In the genomic region with DNA sequence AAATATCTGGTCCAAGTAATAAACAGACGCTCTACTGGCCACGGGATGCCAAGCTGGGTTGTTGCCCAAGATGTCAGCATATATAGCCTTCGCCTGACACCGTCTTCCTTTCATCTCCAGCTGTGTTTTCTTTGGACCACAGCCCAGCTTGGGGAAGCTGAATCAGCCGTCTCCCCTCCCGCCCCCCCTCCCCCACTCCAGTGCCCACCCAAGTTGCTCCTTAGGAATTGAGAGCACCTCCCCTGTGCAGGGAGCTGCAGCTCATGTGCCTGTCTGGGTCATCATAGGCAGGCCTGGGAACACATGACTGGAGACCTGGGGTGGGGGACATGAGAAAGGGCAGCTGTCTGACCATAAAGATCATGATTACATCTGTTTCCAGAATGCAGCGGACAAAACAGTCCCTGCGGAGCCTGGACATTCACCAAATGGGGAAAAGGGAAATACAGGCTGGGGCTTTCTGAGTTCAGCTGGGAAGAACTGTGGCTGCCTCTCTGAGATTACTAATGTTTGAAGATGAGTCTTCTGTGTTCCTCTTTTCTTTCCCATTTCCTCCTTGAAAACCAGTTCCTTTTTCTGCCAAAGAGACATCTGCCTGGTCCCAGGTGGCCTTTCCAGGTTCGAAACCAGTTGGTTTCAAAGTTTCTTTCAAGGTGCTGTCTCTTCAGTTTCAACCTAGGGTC, we compare ENCODE assay signal across 9 mouse cellular contexts. TPM values are rescaled to one million over a fixed set of nuclear protein-coding genes. Genes with fewer than 3 reads are reported as not detected.
DNase-seq lines count a peak whose midpoint lies in the region; ATAC-seq and TF ChIP-seq lines count a peak whose summit lies in the region.
"Had no signal": no experiment of that assay in that cellular context is flagged by ENCODE, and none has a peak within 500 bp of the region (broad histone marks: within the 10 kb centered on the region; RNA-seq: fewer than 3 reads in every experiment).

No protein-coding gene starts in this region.

- peak overlapping the region; percentile 33; the same call in 1 of the 2 replicates for H3K27ac ChIP-seq in embryonic facial prominence, embryonic 14.5 days (replicated peaks; ENCODE audit: low read depth, low read length)
- peak overlapping the region; percentile 89 for H3K27ac ChIP-seq in lung, postnatal 0 days (ENCODE audit: low read length)

- H3K4me1 ChIP-seq in E14TG2a.4 (replicated peaks; ENCODE audit: low read depth, low read length): peaks cover 84% of the 10 kb centered on the region
- H3K4me1 ChIP-seq in embryonic facial prominence, embryonic 14.5 days (ENCODE audit: control insufficient read depth, insufficient read depth, low read length): peaks cover 12% of the 10 kb centered on the region
- peaks cover 23% of the 10 kb centered on the region; the same call in 1 of the 2 replicates for H3K4me1 ChIP-seq in lung, postnatal 0 days (ENCODE audit: insufficient read depth, low read depth, low read length)

- no peak for TF ChIP-seq CTCF in E14TG2a.4 (conservative IDR thresholded peaks at IDR 0.05; ENCODE audit: low read length)
- TF ChIP-seq CTCF in lung, postnatal 0 days (IDR thresholded peaks at IDR 0.05): no peak

- peak; percentile 79 to 87 for DNase-seq in cerebellum, postnatal 10 days
- DNase-seq in cerebellum, adult 9-10 months: no peak
- DNase-seq in embryonic facial prominence, embryonic 14.5 days (ENCODE audit: low spot score): peak; percentile 87
- DNase-seq in heart, postnatal 14 days: peak; percentile 67 to 84
- peak; percentile 94 for DNase-seq in lung, postnatal 0 days (ENCODE audit: low spot score)
- DNase-seq in spleen, postnatal 4 days (ENCODE audit: low spot score in 2 of 2): no peak

- peak; percentile 67 for ATAC-seq in embryonic facial prominence, embryonic 14.5 days (ENCODE audit: low read depth)
- ATAC-seq in lung, postnatal 0 days: peak; percentile 80
- no peak for ATAC-seq in activated CD4-positive, CD25-positive, alpha-beta regulatory T cell, adult 4 months

- no peaks in the 10 kb centered on the region for H3K36me3 ChIP-seq in E14TG2a.4 (ENCODE audit: insufficient read depth, low read length)
- H3K36me3 ChIP-seq in embryonic facial prominence, embryonic 14.5 days (ENCODE audit: control insufficient read depth, insufficient read depth, low read length): no peaks in the 10 kb centered on the region
- H3K36me3 ChIP-seq in lung, postnatal 0 days (ENCODE audit: insufficient read depth, low read length): no peaks in the 10 kb centered on the region

- no peak overlapping the region for H3K4me2 ChIP-seq in embryonic facial prominence, embryonic 14.5 days (ENCODE audit: low read depth, low read length)
- H3K4me2 ChIP-seq in lung, postnatal 0 days (replicated peaks; ENCODE audit: low read depth, low read length): no peak overlapping the region

- intact Hi-C loops in heart, postnatal 14 days (cut with DNase I): no loop called here

- H3K9me3 ChIP-seq in E14TG2a.4 (ENCODE audit: low read length): peaks cover 4% of the 10 kb centered on the region
- H3K9me3 ChIP-seq in embryonic facial prominence, embryonic 14.5 days (ENCODE audit: control insufficient read depth, low read length): no peaks in the 10 kb centered on the region
- no peaks in the 10 kb centered on the region for H3K9me3 ChIP-seq in lung, postnatal 0 days (ENCODE audit: low read length)

- H3K4me3 ChIP-seq in E14TG2a.4 (replicated peaks; ENCODE audit: low read length): peak overlapping the region; percentile 52
- H3K4me3 ChIP-seq in embryonic facial prominence, embryonic 14.5 days (ENCODE audit: low read depth, low read length): no peak overlapping the region
- H3K4me3 ChIP-seq in lung, postnatal 0 days (ENCODE audit: low read depth, low read length): no peak overlapping the region

- 33% methylated on average over 8 of the region's 9 CpGs for WGBS in embryonic facial prominence, embryonic 14.5 days
- 13% methylated on average over 9 of the region's 9 CpGs for whole genome bisulfite sequencing in lung, postnatal 0 days

- H3K27me3 ChIP-seq in E14TG2a.4 (ENCODE audit: insufficient read depth, low read length): no peaks in the 10 kb centered on the region
- H3K27me3 ChIP-seq in embryonic facial prominence, embryonic 14.5 days (replicated peaks; ENCODE audit: control insufficient read depth, insufficient read depth, low read length): peaks cover 4% of the 10 kb centered on the region; the same call in 1 of the 2 replicates
- H3K27me3 ChIP-seq in lung, postnatal 0 days (replicated peaks; ENCODE audit: insufficient read depth, low read length): no peaks in the 10 kb centered on the region

- peak; percentile 64 for TF ChIP-seq EP300 in lung, postnatal 0 days (IDR thresholded peaks at IDR 0.05)

- no peak overlapping the region for H3K9ac ChIP-seq in embryonic facial prominence, embryonic 14.5 days (ENCODE audit: low read depth, low read length)
- H3K9ac ChIP-seq in lung, postnatal 0 days (replicated peaks; ENCODE audit: low read depth): no peak overlapping the region

RNA-seq across cellular contexts. Expression of a gene that starts 4.8 kb away (rescaled TPM):
- 50.1 and 55.1 TPM in 2 replicates for polyA plus RNA-seq in embryonic facial prominence, embryonic 14.5 days (2014; fragmentation: Nextera tagmentation; extraction: Ambion mirVana)
- total RNA-seq in heart, postnatal 14 days (2021): 10 to 100 TPM; 43.7 to 58.5 TPM
- 286 and 314 TPM in 2 replicates for polyA plus RNA-seq in lung, postnatal 0 days (2015; fragmentation: Nextera tagmentation; extraction: Ambion mirVana)
- polyA plus RNA-seq in activated CD4-positive, CD25-positive, alpha-beta regulatory T cell, adult 4 months (2017; shearing (Covaris generic)): 1 to 10 TPM in 1 of 2 experiments, under 1 TPM in 1; 0.87 to 1.0 TPM

RNA-seq across cellular contexts. Expression of a gene that starts 16.8 kb away (rescaled TPM):
- polyA plus RNA-seq in embryonic facial prominence, embryonic 14.5 days (2014; fragmentation: Nextera tagmentation; extraction: Ambion mirVana): 56.9 and 62.8 TPM in 2 replicates
- total RNA-seq in heart, postnatal 14 days (2021): 10 to 100 TPM; 33.0 to 33.6 TPM
- 60.9 and 71.3 TPM in 2 replicates for polyA plus RNA-seq in lung, postnatal 0 days (2015; fragmentation: Nextera tagmentation; extraction: Ambion mirVana)
- 100 to 1,000 TPM; 102 to 122 TPM for polyA plus RNA-seq in activated CD4-positive, CD25-positive, alpha-beta regulatory T cell, adult 4 months (2017; shearing (Covaris generic))

RNA-seq across cellular contexts. Expression of a gene that starts 29.1 kb away (rescaled TPM):
- 8.3 and 9.1 TPM in 2 replicates for polyA plus RNA-seq in embryonic facial prominence, embryonic 14.5 days (2014; fragmentation: Nextera tagmentation; extraction: Ambion mirVana)
- 10 to 100 TPM; 34.6 to 34.7 TPM for total RNA-seq in heart, postnatal 14 days (2021)
- polyA plus RNA-seq in lung, postnatal 0 days (2015; fragmentation: Nextera tagmentation; extraction: Ambion mirVana): 5.4 and 6.5 TPM in 2 replicates
- polyA plus RNA-seq in activated CD4-positive, CD25-positive, alpha-beta regulatory T cell, adult 4 months (2017; shearing (Covaris generic)): under 1 TPM in 1 of 2 experiments, not detected in 1; 0.69 TPM

RNA-seq across cellular contexts. Expression of a gene that starts 29.6 kb away (rescaled TPM):
- 140 and 154 TPM in 2 replicates for polyA plus RNA-seq in embryonic facial prominence, embryonic 14.5 days (2014; fragmentation: Nextera tagmentation; extraction: Ambion mirVana)
- total RNA-seq in heart, postnatal 14 days (2021): 100 to 1,000 TPM in 1 of 2 experiments, 10 to 100 TPM in 1; 97.7 to 103 TPM
- polyA plus RNA-seq in lung, postnatal 0 days (2015; fragmentation: Nextera tagmentation; extraction: Ambion mirVana): 146 and 147 TPM in 2 replicates
- 100 to 1,000 TPM; 215 to 216 TPM for polyA plus RNA-seq in activated CD4-positive, CD25-positive, alpha-beta regulatory T cell, adult 4 months (2017; shearing (Covaris generic))

RNA-seq across cellular contexts. Expression of a gene that starts 34.0 kb away (rescaled TPM):
- polyA plus RNA-seq in embryonic facial prominence, embryonic 14.5 days (2014; fragmentation: Nextera tagmentation; extraction: Ambion mirVana): not detected in 2 replicates
- 1 to 10 TPM in 1 of 2 experiments, under 1 TPM in 1; 0.86 to 1.0 TPM for total RNA-seq in heart, postnatal 14 days (2021)
- polyA plus RNA-seq in lung, postnatal 0 days (2015; fragmentation: Nextera tagmentation; extraction: Ambion mirVana): not detected in 2 replicates
- not detected for polyA plus RNA-seq in activated CD4-positive, CD25-positive, alpha-beta regulatory T cell, adult 4 months (2017; shearing (Covaris generic))
- polyA plus RNA-seq: C2C12 had no signal

Comparison
In these comparisons a context has a peak if more than half of its experiments do, and no peak if none do; other contexts are left out.
1. DNase-seq: peak in cerebellum, postnatal 10 days (2 of 2), embryonic facial prominence, embryonic 14.5 days (single experiment), heart, postnatal 14 days (2 of 2) and lung, postnatal 0 days (single experiment); none in cerebellum, adult 9-10 months (single experiment) and spleen, postnatal 4 days (0 of 2).
2. RNA of a gene that starts 4.8 kb away (polyA plus RNA-seq): 286 to 314 TPM in lung, postnatal 0 days and 50.1 to 55.1 TPM in embryonic facial prominence, embryonic 14.5 days; 0.87 to 1.0 TPM in activated CD4-positive, CD25-positive, alpha-beta regulatory T cell, adult 4 months; every median in the first group is over 10 times any median in the second.